Mouse (Mus musculus) MEL (cell line): ENCODE results near the gene Hoxb7. TPM values are rescaled to one million over a fixed set of nuclear protein-coding genes. Genes with fewer than 3 reads are reported as not detected.

Source experiments
- DNase-seq: peaks from one replicate; pipeline ENCODE4 v3.0.0; 2011; ENCODE audit warnings: low read depth, low spot score
- H3K27ac ChIP-seq: 2 replicates; pipeline ENCODE4 v1.5.1; 2012; ENCODE audit warnings: low read depth, mild to moderate bottlenecking, control low read depth, low read length, moderate library complexity; ENCODE audit not compliant: control insufficient read depth
- H3K27me3 ChIP-seq, 2 experiments: fragments of 150-350 bp in 1 of 2; sonication (generic) in 1 of 2; 2 replicates each; pipeline ENCODE4 v1.6.1; 2012; ENCODE audit warnings: low read length in 2 of 2, mild to moderate bottlenecking in 2 of 2, improper control_type of control experiment in 1 of 2, moderate library complexity in 1 of 2; ENCODE audit not compliant: insufficient read depth in 2 of 2, control insufficient read depth in 1 of 2
- H3K36me3 ChIP-seq, 2 experiments: 2 replicates each; pipeline ENCODE4 v1.6.1; 2012 to 2014; ENCODE audit warnings: low read length in 2 of 2, improper control_type of control experiment in 1 of 2, inconsistent platforms in 1 of 2, mild to moderate bottlenecking in 1 of 2; ENCODE audit not compliant: insufficient read depth in 2 of 2, control insufficient read depth in 1 of 2
- H3K4me1 ChIP-seq, 2 experiments: fragments of 150-350 bp in 1 of 2; sonication (generic) in 1 of 2; 2 replicates each; pipeline ENCODE4 v1.6.1; 2012; ENCODE audit warnings: low read length in 2 of 2, improper control_type of control experiment in 1 of 2, mild to moderate bottlenecking in 1 of 2; ENCODE audit not compliant: insufficient read depth in 2 of 2, control insufficient read depth in 1 of 2
- H3K4me3 ChIP-seq, 2 experiments: fragments of 150-350 bp in 1 of 2; sonication (generic) in 1 of 2; 2 replicates each; pipeline ENCODE4 v1.5.1; 2012; ENCODE audit warnings: low read depth in 2 of 2, low read length in 2 of 2, mild to moderate bottlenecking in 2 of 2, moderate library complexity in 2 of 2, control low read depth in 1 of 2, improper control_type of control experiment in 1 of 2; ENCODE audit not compliant: control insufficient read depth in 1 of 2, insufficient read depth in 1 of 2
- H3K79me2 ChIP-seq: 2 replicates; pipeline ENCODE4 v1.6.1; 2012; ENCODE audit warnings: mild to moderate bottlenecking, low read length, moderate library complexity; ENCODE audit not compliant: control insufficient read depth, poor library complexity, insufficient read depth
- H3K9ac ChIP-seq: 2 replicates; pipeline ENCODE4 v1.6.1; 2012; ENCODE audit warnings: low read depth, mild to moderate bottlenecking, control low read depth, low read length, moderate library complexity; ENCODE audit not compliant: control insufficient read depth, poor library complexity, severe bottlenecking
- H3K9me3 ChIP-seq: fragments of 150-350 bp; sonication (generic); replicated peaks from 2 replicates; pipeline ENCODE4 v1.6.1; 2012; ENCODE audit warnings: mild to moderate bottlenecking, low read length, improper control_type of control experiment, moderate library complexity; ENCODE audit not compliant: insufficient read depth
- BHLHE40 ChIP-seq: IDR thresholded peaks from 2 replicates; pipeline ENCODE4 v1.6.1; 2012; ENCODE audit warnings: low read depth, mild to moderate bottlenecking, inconsistent platforms, low read length, improper control_type of control experiment, borderline replicate concordance
- CHD1 ChIP-seq: IDR thresholded peaks from 2 replicates; pipeline ENCODE4 v1.6.1; 2012; ENCODE audit warnings: low read depth, mild to moderate bottlenecking, inconsistent platforms, low read length, improper control_type of control experiment
- CTCF ChIP-seq, 3 experiments: IDR thresholded peaks in 2 of 3; conservative IDR thresholded peaks in 1 of 3; 2 replicates each; pipeline ENCODE4 v1.5.1; 2011 to 2012; ENCODE audit warnings: low read length in 3 of 3, low read depth in 2 of 3, mild to moderate bottlenecking in 2 of 3, improper control_type of control experiment in 1 of 3, inconsistent platforms in 1 of 3, mixed read lengths in 1 of 3, moderate library complexity in 1 of 3; ENCODE audit not compliant: control insufficient read depth in 1 of 3, insufficient read depth in 1 of 3, poor library complexity in 1 of 3, severe bottlenecking in 1 of 3
- ELF1 ChIP-seq: IDR thresholded peaks from 2 replicates; pipeline ENCODE4 v1.6.1; 2014; ENCODE audit warnings: low read depth, mild to moderate bottlenecking, inconsistent platforms, low read length, improper control_type of control experiment, moderate library complexity
- ETS1 ChIP-seq: IDR thresholded peaks from 2 replicates; pipeline ENCODE4 v1.6.1; 2012; ENCODE audit warnings: low read depth, mild to moderate bottlenecking, inconsistent platforms, low read length, improper control_type of control experiment, moderate library complexity
- GATA1 ChIP-seq: IDR thresholded peaks from 2 replicates; pipeline ENCODE4 v1.6.1; 2011; ENCODE audit warnings: low read depth, low read length, improper control_type of control experiment
- JUND ChIP-seq: IDR thresholded peaks from 2 replicates; pipeline ENCODE4 v1.6.1; 2011; ENCODE audit warnings: low read depth, mild to moderate bottlenecking, improper control_type of control experiment, low read length
- KAT2A ChIP-seq: conservative IDR thresholded peaks from 2 replicates; pipeline ENCODE4 v1.6.1; 2012; ENCODE audit warnings: low read depth, low read length, improper control_type of control experiment, inconsistent platforms
- MAX ChIP-seq: IDR thresholded peaks from 2 replicates; pipeline ENCODE4 v1.6.1; 2011; ENCODE audit warnings: low read length, improper control_type of control experiment
- MEF2A ChIP-seq: IDR thresholded peaks from 2 replicates; pipeline ENCODE4 v1.6.1; 2014; ENCODE audit warnings: low read depth, mild to moderate bottlenecking, inconsistent platforms, low read length, improper control_type of control experiment; ENCODE audit not compliant: poor library complexity, insufficient replicate concordance, severe bottlenecking; ENCODE audit errors: extremely low read depth
- MYB ChIP-seq: IDR thresholded peaks from 2 replicates; pipeline ENCODE4 v1.6.1; 2011; ENCODE audit warnings: mild to moderate bottlenecking, low read depth, low read length, improper control_type of control experiment
- NELFE ChIP-seq: IDR thresholded peaks from 2 replicates; pipeline ENCODE4 v1.6.1; 2011; ENCODE audit warnings: low read depth, low read length, improper control_type of control experiment
- POLR2A ChIP-seq, 2 experiments: IDR thresholded peaks; 2 replicates each; pipeline ENCODE4 v1.6.1; 2011 to 2012; ENCODE audit warnings: low read length in 2 of 2, mild to moderate bottlenecking in 2 of 2, control low read depth in 1 of 2, improper control_type of control experiment in 1 of 2, low read depth in 1 of 2, moderate library complexity in 1 of 2; ENCODE audit not compliant: control insufficient read depth in 1 of 2, insufficient read depth in 1 of 2, poor library complexity in 1 of 2
- SMC3 ChIP-seq: IDR thresholded peaks from 2 replicates; pipeline ENCODE4 v1.6.1; 2011; ENCODE audit warnings: low read depth, low read length, improper control_type of control experiment
- USF1 ChIP-seq: IDR thresholded peaks from 2 replicates; pipeline ENCODE4 v1.6.1; 2014; ENCODE audit warnings: low read depth, mild to moderate bottlenecking, inconsistent platforms, low read length, improper control_type of control experiment, moderate library complexity
- ZC3H11A ChIP-seq: IDR thresholded peaks from 2 replicates; pipeline ENCODE4 v1.6.1; 2012; ENCODE audit warnings: low read depth, mild to moderate bottlenecking, inconsistent platforms, low read length, improper control_type of control experiment
- ZMIZ1 ChIP-seq: IDR thresholded peaks from 2 replicates; pipeline ENCODE4 v1.6.1; 2012; ENCODE audit warnings: low read depth, mild to moderate bottlenecking, inconsistent platforms, low read length, improper control_type of control experiment, moderate library complexity
- ZNF384 ChIP-seq: IDR thresholded peaks from 2 replicates; pipeline ENCODE4 v1.6.1; 2012; ENCODE audit warnings: low read depth, mild to moderate bottlenecking, inconsistent platforms, low read length, improper control_type of control experiment
- polyA plus RNA-seq, 2 experiments: library from polyadenylated mRNA; stranded (reverse) in 1 of 2; unstranded in 1 of 2; fragments of >175 nt in 1 of 2; fragments of >200 nt in 1 of 2; gene quantifications; 2 replicates each; pipeline versions ENCODE4 v1.2.1 to v1.2.4; 2012; ENCODE audit warnings: low replicate concordance in 2 of 2, low read depth in 1 of 2; ENCODE audit not compliant: insufficient read length in 2 of 2, insufficient read depth in 1 of 2, missing spikeins in 1 of 2
- total RNA-seq: library from RNA; depleted of rRNA; stranded (reverse); fragments of 300-350 nt; gene quantifications from 2 replicates; pipeline ENCODE4 v1.2.3, GENCODE M21; 2012; rRNA removed

Hoxb7 gene
- total and polyA plus RNA-seq, 3 experiments, result not detected

GRCm38 (mm10) chr11:96338957-96339855, 52.8 kb downstream of the Hoxb7 start:
- Histone ChIP-seq H3K4me1 (no peaks in the 10 kb centered on the region), H3K27me3 (peaks cover 6 to 8% of the 10 kb centered on the region in 2 experiments), H3K27ac (no peak overlapping the region), H3K79me2 (no peaks in the 10 kb centered on the region), H3K4me3 (no peak overlapping the region), H3K9ac (no peak overlapping the region), H3K36me3 (no peaks in the 10 kb centered on the region), H3K9me3 (no peaks in the 10 kb centered on the region)
- no peak for DNase-seq
- TF ChIP-seq CTCF (IDR thresholded peaks at IDR 0.05 in 2 of 3, conservative IDR thresholded peaks at IDR 0.05 in 1 of 3; ENCODE audit: control insufficient read depth in 1 of 3, insufficient read depth in 1 of 3, low read depth in 2 of 3, low read length in 3 of 3, poor library complexity in 1 of 3, severe bottlenecking in 1 of 3) (no peak), ZC3H11A (no peak), JUND (no peak), BHLHE40 (no peak), SMC3 (no peak), NELFE (no peak), USF1 (no peak), KAT2A (no peak), MAX (no peak), CHD1 (no peak), GATA1 (no peak), MYB (no peak), MEF2A (no peak), ZNF384 (no peak), ETS1 (no peak), ZMIZ1 (no peak), POLR2A (IDR thresholded peaks at IDR 0.05; ENCODE audit: control insufficient read depth in 1 of 2, insufficient read depth in 1 of 2, low read depth in 1 of 2, low read length in 2 of 2, poor library complexity in 1 of 2) (no peak), ELF1 (no peak)

Other genes with a start within 250 kb of the Hoxb7 start
- gene Ube2z, start 221.2 kb upstream of the Hoxb7 start, total RNA-seq, result 55.3 and 56.8 TPM in 2 replicates
- 10 to 100 TPM in 1 of 2 experiments, not detected in 1; 58.5 TPM for gene Ube2z, start 221.2 kb upstream of the Hoxb7 start, polyA plus RNA-seq
- gene Atp5g1, start 211.0 kb upstream of the Hoxb7 start, total RNA-seq, result 1,306 and 1,519 TPM in 2 replicates
- 1,000 to 10,000 TPM in 1 of 2 experiments, not detected in 1; 1,694 TPM for gene Atp5g1, start 211.0 kb upstream of the Hoxb7 start, polyA plus RNA-seq
- not detected in 2 replicates for gene Calcoco2, start 174.7 kb upstream of the Hoxb7 start, total RNA-seq
- gene Calcoco2, start 174.7 kb upstream of the Hoxb7 start, polyA plus RNA-seq, result not detected
- gene Ttll6, start 152.8 kb upstream of the Hoxb7 start, total RNA-seq, result not detected in 2 replicates
- gene Ttll6, start 152.8 kb upstream of the Hoxb7 start, polyA plus RNA-seq, result under 1 TPM in 1 of 2 experiments, not detected in 1; 0.03 TPM
- gene Hoxb13, start 92.3 kb upstream of the Hoxb7 start, total RNA-seq, result 12.1 and 13.8 TPM in 2 replicates
- gene Hoxb13, start 92.3 kb upstream of the Hoxb7 start, polyA plus RNA-seq, result 10 to 100 TPM in 1 of 2 experiments, not detected in 1; 16.7 TPM
- gene Hoxb9, start 15.2 kb upstream of the Hoxb7 start, total RNA-seq, result not detected in 2 replicates
- gene Hoxb9, start 15.2 kb upstream of the Hoxb7 start, polyA plus RNA-seq, result not detected
- gene Hoxb8, start 4.7 kb upstream of the Hoxb7 start, total RNA-seq, result not detected in 2 replicates
- not detected for gene Hoxb8, start 4.7 kb upstream of the Hoxb7 start, polyA plus RNA-seq
- gene Hoxb6, start 5.9 kb downstream of the Hoxb7 start, total RNA-seq, result not detected in 2 replicates
- not detected for gene Hoxb6, start 5.9 kb downstream of the Hoxb7 start, polyA plus RNA-seq
- gene Hoxb5, start 16.7 kb downstream of the Hoxb7 start, total RNA-seq, result not detected in 2 replicates
- gene Hoxb5, start 16.7 kb downstream of the Hoxb7 start, polyA plus RNA-seq, result not detected
- not detected in 2 replicates for gene Hoxb4, start 31.6 kb downstream of the Hoxb7 start, total RNA-seq
- gene Hoxb4, start 31.6 kb downstream of the Hoxb7 start, polyA plus RNA-seq, result not detected
- gene Hoxb3, start 36.7 kb downstream of the Hoxb7 start, total RNA-seq, result not detected in 2 replicates
- gene Hoxb3, start 36.7 kb downstream of the Hoxb7 start, polyA plus RNA-seq, result not detected
- not detected in 2 replicates for gene Hoxb2, start 63.9 kb downstream of the Hoxb7 start, total RNA-seq
- not detected for gene Hoxb2, start 63.9 kb downstream of the Hoxb7 start, polyA plus RNA-seq
- not detected in 2 replicates for gene Hoxb1, start 79.1 kb downstream of the Hoxb7 start, total RNA-seq
- not detected for gene Hoxb1, start 79.1 kb downstream of the Hoxb7 start, polyA plus RNA-seq
- gene Skap1, start 178.0 kb downstream of the Hoxb7 start, total RNA-seq, result not detected in 2 replicates
- gene Skap1, start 178.0 kb downstream of the Hoxb7 start, polyA plus RNA-seq, result not detected